Mouse (Mus musculus) limb, embryonic 14.5 days (tissue): ENCODE data around the gene Asf1a. TPM values are rescaled to one million over a fixed set of nuclear protein-coding genes. Genes with fewer than 3 reads are reported as not detected.
"Not testable (repeated sequence)": the region's sequence is repeated elsewhere in the genome, so short reads cannot be mapped to it uniquely, and the experiment has no call there.

ENCODE experiments used
- ATAC-seq: fragments of 200-750 bp; cut with Nextera tagmentation; 2 replicates; pipeline ENCODE4 v1.8.0; 2017; ENCODE audit warnings: low read depth, moderate number of reproducible peaks, moderate TSS enrichment; ENCODE audit not compliant: low FRiP score
- DNase-seq: peaks from one replicate; pipeline ENCODE4 v3.0.0-alpha.2; 2015; ENCODE audit warnings: low spot score
- H3K27ac ChIP-seq: fragments of 300-500 bp; sonication (generic); replicated peaks from 2 replicates; pipeline ENCODE4 v1.5.1; 2014; ENCODE audit warnings: low read depth, mild to moderate bottlenecking, low read length, moderate library complexity, mixed read lengths
- H3K27me3 ChIP-seq: fragments of 300-500 bp; sonication (generic); 2 replicates; pipeline ENCODE4 v1.6.1; 2014; ENCODE audit warnings: low read length, mixed read lengths; ENCODE audit not compliant: control insufficient read depth, insufficient read depth
- H3K36me3 ChIP-seq: fragments of 300-500 bp; sonication (generic); 2 replicates; pipeline ENCODE4 v1.6.1; 2014; ENCODE audit warnings: mild to moderate bottlenecking, low read length, moderate library complexity, mixed read lengths; ENCODE audit not compliant: control insufficient read depth, insufficient read depth
- H3K4me1 ChIP-seq: fragments of 300-500 bp; sonication (generic); 2 replicates; pipeline ENCODE4 v1.6.1; 2014; ENCODE audit warnings: antibody characterized with exemption, low read length, mixed read lengths; ENCODE audit not compliant: control insufficient read depth, insufficient read depth
- H3K4me2 ChIP-seq: fragments of 300-500 bp; sonication (generic); replicated peaks from 2 replicates; pipeline ENCODE4 v1.6.1; 2014; ENCODE audit warnings: low read depth, mild to moderate bottlenecking, low read length, moderate library complexity; ENCODE audit not compliant: severe bottlenecking
- H3K4me3 ChIP-seq: fragments of 300-500 bp; sonication (generic); replicated peaks from 2 replicates; pipeline ENCODE4 v1.5.1; 2014; ENCODE audit warnings: low read length
- H3K9ac ChIP-seq: fragments of 300-500 bp; sonication (generic); 2 replicates; pipeline ENCODE4 v1.6.1; 2014; ENCODE audit warnings: mild to moderate bottlenecking, low read depth, low read length, moderate library complexity; ENCODE audit not compliant: severe bottlenecking
- H3K9me3 ChIP-seq: fragments of 300-500 bp; sonication (generic); 2 replicates; pipeline ENCODE4 v1.6.1; 2016; ENCODE audit warnings: low read length; ENCODE audit not compliant: control insufficient read depth
- POLR2A ChIP-seq: fragments of 200-500 bp; IDR thresholded peaks from 2 replicates; pipeline ENCODE4 v1.8.0; 2012; ENCODE audit warnings: inconsistent platforms, mild to moderate bottlenecking, moderate library complexity, borderline replicate concordance; ENCODE audit not compliant: insufficient read depth, insufficient read length; ENCODE audit errors: extremely low read depth
- whole genome bisulfite sequencing: fragments of 180-500 bp; shearing (Covaris S2); extraction: QIAGEN DNeasy Blood & Tissue Kit; methylation state at CpG from one replicate; pipeline ENCODE4 v1.1.7; 2014; 5-methylcytosine and 5-hydroxymethylcytosine counted together
- polyA plus RNA-seq, 2 experiments: library from polyadenylated mRNA; depleted of rRNA in 1 of 2; stranded (reverse) in 1 of 2; unstranded in 1 of 2; fragments of >200 nt; fragmentation: Nextera tagmentation in 1 of 2; extraction: Ambion mirVana in 1 of 2; gene quantifications; 2 replicates each; pipeline versions ENCODE4 v1.2.1 to v1.2.3; 2012 to 2014

Gene Asf1a
- polyA plus RNA-seq, 2 experiments = 61.2 to 109 TPM

DNA sequence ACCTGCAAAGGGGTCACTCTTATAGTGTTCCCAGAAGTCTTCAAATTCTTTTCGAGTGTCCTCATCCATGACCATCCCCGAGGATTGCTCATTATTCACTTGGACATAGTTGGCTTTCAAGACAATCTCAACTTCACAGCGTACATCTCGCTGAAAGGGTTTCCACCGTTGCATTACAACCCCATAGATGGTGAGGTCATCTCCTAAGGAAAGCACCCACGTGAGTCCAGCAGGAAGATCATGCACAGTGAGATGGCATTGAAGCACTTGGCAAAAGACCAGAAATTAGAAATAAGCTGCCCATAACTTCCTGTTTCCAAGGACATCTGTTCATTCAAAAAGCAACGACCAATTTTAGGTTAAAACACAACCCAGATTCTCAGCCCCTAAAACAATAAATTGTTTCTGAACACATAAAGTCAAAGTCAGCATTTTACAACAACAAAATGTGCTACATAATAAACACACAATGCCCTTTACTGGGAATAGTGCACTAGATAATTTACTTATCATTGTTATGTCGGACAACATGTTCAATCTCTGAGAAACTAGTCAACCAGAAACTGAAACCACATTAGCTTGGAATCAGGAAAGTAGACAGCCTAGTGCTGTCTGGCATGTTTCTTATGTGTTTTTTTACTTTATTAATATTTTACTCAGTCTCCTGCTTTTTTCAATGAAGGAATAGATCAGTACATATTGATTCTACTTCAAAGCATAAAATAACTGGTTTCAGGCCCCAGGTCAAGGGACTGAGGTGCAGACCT, 19.5 kb downstream of the Asf1a start:
- no peak overlapping the region for H3K4me3 ChIP-seq
- 86% methylated on average over 8 of the region's 8 CpGs for WGBS
- H3K27me3 ChIP-seq = no peaks in the 10 kb centered on the region
- DNase-seq (no peak), ATAC-seq (no peak)
- peaks cover 43% of the 10 kb centered on the region for H3K36me3 ChIP-seq
- no peaks in the 10 kb centered on the region for H3K4me1 ChIP-seq
- TF ChIP-seq POLR2A = no peak
- H3K9me3 ChIP-seq = no peaks in the 10 kb centered on the region
- no peak overlapping the region for H3K4me2 ChIP-seq
- H3K9ac ChIP-seq = no peak overlapping the region
- no peak overlapping the region for H3K27ac ChIP-seq

DNA sequence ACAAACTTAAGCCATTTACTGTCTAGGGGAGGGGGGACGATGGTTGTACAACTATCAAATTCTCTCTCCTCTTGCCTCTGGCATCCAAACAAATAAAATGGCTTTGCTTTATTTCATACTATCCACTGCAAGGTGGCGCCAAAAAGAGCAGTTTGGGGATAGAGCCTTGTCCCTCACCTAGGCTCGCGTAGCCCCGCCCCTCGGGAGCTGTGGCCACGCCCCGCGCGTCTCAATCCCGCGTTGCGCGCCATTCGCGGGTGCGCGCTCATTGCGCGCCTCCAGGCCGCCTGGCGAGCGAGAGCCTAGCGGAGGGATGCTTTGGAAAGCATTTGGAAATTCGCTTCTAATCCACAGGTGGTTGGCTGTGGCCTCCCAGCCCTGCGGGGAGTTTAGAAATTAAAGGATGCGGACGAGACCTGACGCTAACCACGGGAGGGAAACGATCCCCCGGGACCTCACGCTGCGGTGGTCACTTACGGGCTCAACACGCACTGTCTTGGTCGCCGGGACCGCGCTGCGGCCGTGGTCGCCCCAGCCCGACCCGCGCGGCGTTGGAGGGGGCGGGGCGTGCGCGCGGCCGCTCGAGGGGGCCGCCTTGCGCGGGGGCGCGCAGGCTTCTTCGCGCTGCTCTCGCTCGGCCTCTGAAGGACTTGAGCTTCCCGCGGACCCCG, 32.8 kb downstream of the Asf1a start:
- Histone ChIP-seq H3K27me3 (no peaks in the 10 kb centered on the region), H3K4me3 (peak overlapping the region; percentile 56), H3K9ac (peak overlapping the region; percentile 69), H3K9me3 (no peaks in the 10 kb centered on the region), H3K4me2 (peak overlapping the region; percentile 51), H3K36me3 (peaks cover 4% of the 10 kb centered on the region; the same call in 1 of the 2 replicates), H3K4me1 (no peaks in the 10 kb centered on the region; the same call in 1 of the 2 replicates), H3K27ac (peak overlapping the region; percentile 94)
- peak; percentile 94; the same call in 1 of the 2 replicates for TF ChIP-seq POLR2A
- 1% methylated on average over 49 of the region's 67 CpGs for WGBS
- DNase-seq = peak; percentile 92
- peak; percentile 79 for ATAC-seq

DNA sequence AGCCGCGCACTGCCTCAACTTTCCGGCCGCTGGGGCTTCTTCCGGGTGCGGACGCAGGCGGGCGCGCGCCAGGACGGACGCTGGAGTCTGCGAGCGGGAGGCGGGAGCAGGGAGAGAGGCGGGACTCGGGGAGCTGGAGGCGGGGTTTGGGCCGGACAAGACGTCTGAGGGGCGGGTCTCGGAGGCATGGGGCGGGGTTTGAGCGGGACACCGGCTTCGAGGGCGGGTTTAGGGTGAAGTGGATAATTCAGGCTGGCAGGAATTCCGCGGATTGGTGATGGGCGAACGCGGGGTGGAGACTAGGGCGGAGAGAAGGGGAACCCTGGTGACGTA, 33.3 kb downstream of the Asf1a start:
- Histone ChIP-seq H3K4me3 (peak overlapping the region; percentile 56), H3K27ac (peak overlapping the region; percentile 94), H3K9ac (peak overlapping the region; percentile 69), H3K9me3 (no peaks in the 10 kb centered on the region), H3K4me1 (no peaks in the 10 kb centered on the region; the same call in 1 of the 2 replicates), H3K36me3 (peaks cover 2% of the 10 kb centered on the region; the same call in 1 of the 2 replicates), H3K27me3 (no peaks in the 10 kb centered on the region), H3K4me2 (peak overlapping the region; percentile 51)
- 0 out of 2 replicates have a peak, but pooled peaks have one; percentile 23 for TF ChIP-seq POLR2A
- peak; percentile 95 for ATAC-seq
- peak; percentile 97 for DNase-seq
- WGBS = under 1% methylated on average over 21 of the region's 35 CpGs

DNA sequence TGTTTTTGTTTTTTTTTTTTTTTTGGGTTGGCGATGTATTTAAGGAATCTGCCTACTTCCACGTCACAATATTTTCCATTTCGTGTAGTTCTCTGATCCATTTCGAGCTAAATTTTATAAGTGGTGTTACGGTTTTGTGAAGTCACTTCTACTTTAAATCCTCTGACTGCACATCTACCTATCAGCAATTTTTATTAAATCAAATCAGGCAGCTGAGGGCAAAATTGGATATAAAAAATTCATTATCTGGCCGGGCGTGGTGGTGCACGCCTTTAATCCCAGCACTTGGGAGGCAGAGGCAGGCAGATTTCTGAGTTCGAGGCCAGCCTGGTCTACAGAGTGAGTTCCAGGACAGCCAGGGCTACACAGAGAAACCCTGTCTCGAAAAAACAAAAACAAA, 33.8 kb downstream of the Asf1a start, which contains the start of gene Mcm9:
TSS of gene Mcm9 (minus strand) at position 101 of the 400 bp plus-strand sequence.
- Histone ChIP-seq H3K9ac (peak within 1 kb of the TSS; percentile 69), H3K27ac (peak within 1 kb of the TSS; percentile 94), H3K4me3 (peak within 1 kb of the TSS; percentile 56), H3K4me2 (peak within 1 kb of the TSS; percentile 51)
- not testable (repeated sequence) for DNase-seq, H3K9me3 ChIP-seq, H3K36me3 ChIP-seq, ATAC-seq, H3K27me3 ChIP-seq, H3K4me1 ChIP-seq
- 56% methylated on average over 10 of the region's 10 CpGs for WGBS

DNA sequence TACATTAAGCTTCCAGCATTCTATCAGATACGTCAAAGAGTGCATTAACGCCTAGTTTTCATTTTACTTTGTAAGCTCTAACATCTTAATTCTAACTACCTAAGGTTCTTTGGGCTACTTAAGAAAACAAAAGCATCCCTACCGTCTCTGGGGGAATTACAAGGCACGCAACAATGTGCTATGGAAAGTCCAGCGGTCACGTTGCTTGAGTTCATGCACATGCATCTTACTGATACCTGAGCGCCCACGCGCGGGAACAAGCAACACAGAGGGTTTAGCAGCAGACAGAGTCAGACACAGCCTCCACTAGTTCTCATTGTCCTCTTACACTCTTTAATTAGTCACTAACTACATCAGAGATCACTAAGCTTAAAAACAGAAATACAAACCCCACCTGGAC, 37.6 kb downstream of the Asf1a start:
- Histone ChIP-seq H3K9ac (no peak overlapping the region), H3K4me1 (no peaks in the 10 kb centered on the region), H3K27me3 (no peaks in the 10 kb centered on the region), H3K36me3 (no peaks in the 10 kb centered on the region), H3K4me3 (no peak overlapping the region), H3K9me3 (no peaks in the 10 kb centered on the region), H3K27ac (no peak overlapping the region), H3K4me2 (no peak overlapping the region)
- ATAC-seq (no peak), DNase-seq (no peak)
- TF ChIP-seq POLR2A = no peak
- WGBS = 84% methylated on average over 10 of the region's 10 CpGs
